Mouse (Mus musculus): Measurements from ENCODE around the gene Nupr1l.

DNA sequence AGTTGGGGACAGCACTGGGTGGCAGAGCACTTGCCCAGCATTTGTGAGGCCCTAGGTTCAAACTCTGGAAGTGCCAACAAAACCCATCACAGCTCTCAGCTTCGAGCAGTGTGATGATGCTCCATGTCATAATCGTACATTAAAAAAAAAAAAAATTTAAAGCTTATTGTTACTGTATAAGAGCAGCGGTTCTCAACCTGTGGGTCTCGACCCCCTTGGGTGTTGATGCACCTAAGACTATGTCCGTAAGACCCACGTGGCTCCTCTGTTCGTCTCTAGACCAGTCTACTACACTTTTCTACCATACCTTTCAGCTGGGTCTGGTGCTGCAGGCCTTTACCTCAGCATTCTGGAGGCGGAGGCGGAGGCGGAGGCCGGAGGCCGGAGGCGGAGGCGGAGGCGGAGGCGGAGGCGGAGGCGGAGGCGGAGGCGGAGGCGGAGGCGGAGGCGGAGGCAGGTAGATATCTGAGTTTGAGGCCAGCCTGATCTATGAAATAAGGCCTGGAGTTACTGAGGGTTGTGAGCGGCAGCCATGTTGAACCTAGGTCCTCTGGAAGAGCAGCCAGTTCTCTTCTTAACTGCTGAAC lies 9.8 kb downstream of the Nupr1l start:
- no peak for TF ChIP-seq EP300 (IDR thresholded peaks at IDR 0.05)
- no peak for TF ChIP-seq CTCF (IDR thresholded peaks at IDR 0.05)
